Mouse (Mus musculus): Measurements from ENCODE around the gene Gchfr. TPM values are rescaled to one million over a fixed set of nuclear protein-coding genes. Genes with fewer than 3 reads are reported as not detected.
A peak's percentile ranks its signal among the peaks of the same experiment; 100 is the strongest.

Gchfr gene
- polyA plus RNA-seq (2015; fragmentation: Nextera tagmentation; extraction: Ambion mirVana), result 5.3 and 7.9 TPM in 2 replicates

DNA sequence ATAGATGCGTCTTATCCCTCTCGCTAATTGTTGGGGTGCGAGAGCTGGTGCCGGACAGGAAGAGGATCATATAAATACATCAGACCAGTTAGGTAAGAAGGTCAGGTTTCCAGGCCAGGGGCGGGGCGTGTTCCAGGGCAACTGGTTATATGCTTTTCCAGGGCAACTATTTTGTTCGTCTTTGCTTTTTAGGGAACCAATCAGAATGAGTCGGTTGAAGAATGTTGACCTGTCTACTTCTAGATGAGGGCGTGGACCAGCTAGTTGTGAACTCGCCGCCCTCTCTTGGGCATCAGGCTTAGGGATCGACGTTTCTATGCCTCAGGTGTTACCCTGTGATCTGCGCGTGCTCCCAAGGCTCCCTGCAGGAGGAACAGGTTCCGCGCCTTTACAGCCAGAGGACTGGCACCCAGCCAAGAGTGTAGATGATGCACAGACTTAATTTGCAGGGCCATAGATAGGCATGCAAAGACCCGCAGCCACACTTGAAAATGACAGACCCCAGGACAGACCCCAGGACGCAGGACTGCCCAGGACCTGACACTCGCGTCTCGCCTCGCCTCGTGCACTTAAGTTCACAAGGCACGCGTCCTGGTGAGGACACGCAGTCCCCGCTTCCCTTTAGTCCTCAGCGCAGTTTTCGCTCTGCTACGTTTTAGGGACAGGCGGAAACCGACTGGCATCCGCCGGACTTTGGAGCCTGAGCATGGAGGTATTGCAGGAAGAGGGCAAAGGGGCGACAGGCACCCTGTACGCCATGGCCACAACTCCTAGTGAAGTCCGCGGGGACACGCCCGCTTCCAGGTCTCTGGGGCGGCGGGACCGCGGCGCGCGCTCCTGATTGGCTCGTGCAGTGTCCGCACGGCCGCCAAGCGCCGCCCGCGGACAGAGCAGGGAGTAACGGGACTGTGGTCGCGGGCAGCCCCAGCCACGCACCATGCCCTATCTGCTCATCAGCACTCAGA is at the start of gene Gchfr:
Gene Gchfr (plus strand): TSS at position 873 of the 965 bp plus-strand sequence.
- Histone ChIP-seq H3K4me1 (peaks cover 24% of the 10 kb centered on the region), H3K4me2 (peak within 1 kb of the TSS; percentile 98), H3K4me3 (peak within 1 kb of the TSS; percentile 65), H3K27me3 (replicated peaks) (peaks cover 66% of the 10 kb centered on the region), H3K36me3 (0 out of 2 replicates have a peak, but pooled peaks cover 4% of the 10 kb centered on the region), H3K9ac (peak within 1 kb of the TSS; percentile 80), H3K9me3 (no peaks in the 10 kb centered on the region), H3K27ac (replicated peaks) (no peak within 1 kb of the TSS)
- under 1% methylated on average over 60 of the region's 60 CpGs for WGBS
- peak; percentile 55 for ATAC-seq (ENCODE audit: extremely low read depth, insufficient number of reproducible peaks, low FRiP score, low TSS enrichment)

DNA sequence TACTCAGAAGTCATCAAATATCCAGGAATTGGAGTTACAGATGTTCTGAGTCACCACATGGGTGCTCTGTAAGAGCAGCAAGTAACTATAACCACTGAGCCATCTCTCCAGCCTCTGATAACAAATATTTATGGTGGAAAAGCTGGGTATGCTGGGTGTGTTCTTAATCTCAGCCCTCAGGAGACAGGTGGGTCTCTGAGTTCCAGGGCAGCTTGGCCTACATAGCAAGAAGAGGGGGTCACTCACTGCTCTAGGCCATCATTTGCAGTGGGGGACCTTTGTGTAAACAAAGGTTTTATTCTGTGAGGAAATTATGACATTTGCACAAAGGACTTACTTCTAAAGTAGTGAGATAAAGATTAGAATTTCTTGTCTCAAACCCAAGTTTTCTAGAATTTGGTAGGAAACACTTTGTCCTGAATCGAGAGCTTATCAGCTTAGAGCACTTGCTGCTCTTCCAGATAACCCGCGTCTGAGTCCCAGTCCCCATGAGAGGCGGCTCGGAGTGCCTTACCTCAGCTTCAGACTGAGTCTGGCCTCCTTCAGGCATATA is 31.2 kb upstream of the Gchfr start:
- no peaks in the 10 kb centered on the region for H3K27me3 ChIP-seq (replicated peaks)
- no peak overlapping the region for H3K9ac ChIP-seq
- H3K9me3 ChIP-seq, result no peaks in the 10 kb centered on the region
- peaks cover 96% of the 10 kb centered on the region for H3K36me3 ChIP-seq
- no peak overlapping the region for H3K4me2 ChIP-seq
- H3K4me3 ChIP-seq, result no peak overlapping the region
- H3K27ac ChIP-seq (replicated peaks), result no peak overlapping the region
- peaks cover 5% of the 10 kb centered on the region; the same call in 1 of the 2 replicates for H3K4me1 ChIP-seq
- 27% methylated on average over 5 of the region's 5 CpGs for WGBS
- ATAC-seq (ENCODE audit: extremely low read depth, insufficient number of reproducible peaks, low FRiP score, low TSS enrichment), result no peak

DNA sequence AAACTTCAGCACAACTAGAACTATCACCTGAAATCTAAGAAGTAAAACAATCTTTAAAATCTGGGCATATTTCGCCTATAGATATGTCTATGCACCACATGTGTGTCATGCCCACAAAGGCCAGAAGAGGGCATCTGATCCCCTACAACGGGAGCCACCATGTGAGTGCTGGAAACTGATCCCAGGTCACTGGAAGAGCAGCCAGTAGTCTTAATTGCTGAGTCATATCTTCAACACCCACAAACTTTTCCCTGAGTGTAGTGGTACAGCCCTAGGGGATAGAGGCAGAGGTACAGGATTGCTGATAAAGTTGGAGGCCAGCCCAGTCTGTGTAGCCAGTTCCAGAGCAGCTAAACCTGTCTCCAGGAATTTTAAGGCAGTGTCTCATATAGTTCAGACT is 22.4 kb upstream of the Gchfr start:
- H3K9ac ChIP-seq, result no peak overlapping the region
- no peak overlapping the region for H3K4me2 ChIP-seq
- ATAC-seq (ENCODE audit: extremely low read depth, insufficient number of reproducible peaks, low FRiP score, low TSS enrichment), result no peak
- H3K27me3 ChIP-seq (replicated peaks), result no peaks in the 10 kb centered on the region
- H3K9me3 ChIP-seq, result peaks cover 3% of the 10 kb centered on the region; the same call in 1 of the 2 replicates
- no peak overlapping the region for H3K4me3 ChIP-seq
- peaks cover 98% of the 10 kb centered on the region for H3K36me3 ChIP-seq
- H3K27ac ChIP-seq (replicated peaks), result no peak overlapping the region
- WGBS, result 87% methylated on average over 2 of the region's 2 CpGs
- H3K4me1 ChIP-seq, result no peaks in the 10 kb centered on the region

DNA sequence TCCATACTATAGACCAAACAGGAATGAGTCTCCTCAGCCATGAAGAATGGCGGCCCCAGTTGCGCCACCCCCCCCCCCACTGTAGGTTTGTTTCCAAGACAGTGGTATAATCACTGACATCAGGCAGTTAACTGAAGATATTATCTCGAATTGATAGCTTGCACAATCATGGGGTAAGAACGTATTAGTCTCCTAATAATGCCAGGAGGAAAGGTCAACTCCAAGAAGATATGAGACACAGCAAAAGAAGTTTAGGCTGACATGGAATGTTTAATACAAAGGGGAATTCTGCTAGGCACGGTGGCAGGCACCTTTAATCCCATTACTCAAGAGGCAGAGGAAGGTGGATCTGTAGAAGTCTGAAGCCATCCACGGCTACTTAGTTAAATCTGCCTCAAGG is 21.1 kb upstream of the Gchfr start:
- Histone ChIP-seq H3K4me3 (no peak overlapping the region), H3K9me3 (peaks cover 3% of the 10 kb centered on the region; the same call in 1 of the 2 replicates), H3K4me2 (no peak overlapping the region), H3K27ac (replicated peaks) (no peak overlapping the region), H3K36me3 (peaks cover 98% of the 10 kb centered on the region), H3K9ac (no peak overlapping the region), H3K4me1 (no peaks in the 10 kb centered on the region), H3K27me3 (replicated peaks) (no peaks in the 10 kb centered on the region)
- WGBS, result 83% methylated on average over 6 of the region's 6 CpGs
- ATAC-seq (ENCODE audit: extremely low read depth, insufficient number of reproducible peaks, low FRiP score, low TSS enrichment), result no peak

DNA sequence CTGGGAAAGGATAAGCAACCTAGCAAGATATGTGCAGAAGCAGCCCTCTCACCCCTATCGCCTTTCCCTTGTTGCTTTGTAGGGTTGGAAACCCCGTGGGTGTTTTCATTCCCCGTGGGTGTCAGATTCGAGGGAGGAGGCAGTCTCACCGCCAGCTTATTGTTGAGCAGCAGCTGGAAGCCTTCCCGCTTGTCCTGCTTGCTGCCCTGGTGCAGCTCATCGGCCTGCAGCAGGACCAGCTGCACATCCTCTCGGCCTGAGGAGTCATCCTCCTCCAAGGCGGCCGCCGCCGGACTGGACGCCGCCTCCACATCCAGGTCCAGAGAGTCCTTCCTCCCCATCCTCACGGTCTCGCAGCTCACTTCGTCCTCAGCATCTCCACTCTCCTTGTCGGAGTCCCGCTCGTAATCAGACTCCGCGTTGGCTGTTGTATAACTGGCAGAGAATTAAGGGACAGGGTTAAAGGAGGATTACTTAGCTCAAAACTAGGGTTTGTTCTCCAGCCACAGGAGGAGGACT is 20.4 kb upstream of the Gchfr start:
- ATAC-seq (ENCODE audit: extremely low read depth, insufficient number of reproducible peaks, low FRiP score, low TSS enrichment), result no peak
- Histone ChIP-seq H3K36me3 (peaks cover 98% of the 10 kb centered on the region), H3K9ac (no peak overlapping the region), H3K27ac (replicated peaks) (no peak overlapping the region), H3K27me3 (replicated peaks) (no peaks in the 10 kb centered on the region), H3K9me3 (peaks cover 3% of the 10 kb centered on the region; the same call in 1 of the 2 replicates), H3K4me1 (peaks cover 2% of the 10 kb centered on the region), H3K4me2 (no peak overlapping the region), H3K4me3 (no peak overlapping the region)
- 72% methylated on average over 22 of the region's 22 CpGs for WGBS

DNA sequence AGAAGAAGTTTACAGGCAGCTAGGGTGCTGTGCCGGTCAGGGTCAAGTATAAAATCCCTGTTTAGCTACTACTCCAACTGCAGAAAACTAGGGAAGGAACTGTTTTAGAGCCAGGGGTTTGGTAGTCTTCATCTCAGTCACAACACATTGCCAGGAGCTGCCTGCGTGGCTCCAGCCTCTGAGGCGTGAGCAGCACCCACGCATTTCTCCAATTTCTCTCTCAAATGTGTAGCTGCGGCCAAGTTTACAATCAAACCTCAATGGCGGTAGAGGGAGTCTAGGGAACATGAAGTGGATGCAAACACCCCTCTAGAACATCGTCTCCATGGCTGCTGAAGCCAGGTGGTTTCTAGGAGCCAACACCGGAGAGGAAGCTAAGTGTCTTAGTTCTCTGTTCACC is 19.8 kb upstream of the Gchfr start:
- no peak for ATAC-seq (ENCODE audit: extremely low read depth, insufficient number of reproducible peaks, low FRiP score, low TSS enrichment)
- H3K27me3 ChIP-seq (replicated peaks), result no peaks in the 10 kb centered on the region
- H3K4me2 ChIP-seq, result no peak overlapping the region
- WGBS, result 86% methylated on average over 8 of the region's 8 CpGs
- no peak overlapping the region for H3K4me3 ChIP-seq
- no peak overlapping the region for H3K9ac ChIP-seq
- peaks cover 6% of the 10 kb centered on the region for H3K4me1 ChIP-seq
- H3K36me3 ChIP-seq, result peaks cover 98% of the 10 kb centered on the region
- H3K9me3 ChIP-seq, result peaks cover 3% of the 10 kb centered on the region; the same call in 1 of the 2 replicates
- H3K27ac ChIP-seq (replicated peaks), result no peak overlapping the region; the same call in 1 of the 2 replicates

DNA sequence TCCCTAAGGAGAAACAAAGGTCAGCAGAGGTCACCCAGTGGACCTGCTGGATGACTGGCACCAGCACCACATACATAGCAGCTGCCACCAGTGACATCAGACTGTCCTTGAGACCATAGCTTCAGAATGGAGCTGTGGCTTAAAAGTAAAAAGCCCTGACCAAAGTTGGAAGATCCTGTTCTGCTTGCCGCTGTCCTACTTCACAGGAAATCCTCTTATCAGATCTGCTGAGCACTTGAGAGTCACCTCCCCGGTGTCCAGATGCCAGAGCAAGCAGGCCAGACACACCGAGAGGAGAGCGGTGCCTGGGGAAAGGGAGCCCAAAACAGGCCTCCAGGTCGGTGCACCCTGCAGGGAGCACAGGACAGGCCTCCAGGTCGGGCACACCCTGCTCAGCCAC is 15.3 kb upstream of the Gchfr start:
- peaks cover 24% of the 10 kb centered on the region for H3K4me1 ChIP-seq
- H3K9me3 ChIP-seq, result no peaks in the 10 kb centered on the region
- no peak for ATAC-seq (ENCODE audit: extremely low read depth, insufficient number of reproducible peaks, low FRiP score, low TSS enrichment)
- 0 out of 2 replicates have a peak overlapping the region, but pooled peaks have one; percentile 2 for H3K4me2 ChIP-seq
- no peaks in the 10 kb centered on the region for H3K27me3 ChIP-seq (replicated peaks)
- H3K36me3 ChIP-seq, result peaks cover 72% of the 10 kb centered on the region
- 33% methylated on average over 6 of the region's 6 CpGs for WGBS
- 0 out of 2 replicates have a peak overlapping the region, but pooled peaks have one; percentile 47 for H3K9ac ChIP-seq
- H3K27ac ChIP-seq (replicated peaks), result no peak overlapping the region
- no peak overlapping the region for H3K4me3 ChIP-seq

DNA sequence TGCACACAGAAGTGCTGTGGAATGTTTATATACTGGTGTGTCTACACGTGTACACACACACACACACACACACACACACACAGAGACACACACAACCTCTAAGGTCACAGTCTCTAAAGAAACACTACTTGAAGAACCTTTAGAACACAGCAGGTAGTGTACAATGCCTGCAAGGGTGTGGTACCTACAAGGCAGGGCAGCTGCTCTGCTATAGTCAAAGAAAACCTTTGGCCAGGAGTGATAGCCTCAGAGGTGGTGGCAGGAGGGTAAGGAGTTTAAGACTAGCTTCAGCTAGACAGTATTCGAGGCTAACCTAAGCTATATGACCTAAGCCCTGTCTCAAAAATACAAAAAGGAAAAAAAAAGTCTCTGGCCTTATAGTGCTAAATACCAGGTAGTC is 12.9 kb upstream of the Gchfr start:
- H3K9me3 ChIP-seq, result no peaks in the 10 kb centered on the region
- H3K4me2 ChIP-seq, result peak overlapping the region; percentile 95
- peaks cover 28% of the 10 kb centered on the region for H3K4me1 ChIP-seq
- no peak overlapping the region; the same call in 1 of the 2 replicates for H3K9ac ChIP-seq
- 67% methylated on average over 2 of the region's 2 CpGs for WGBS
- ATAC-seq (ENCODE audit: extremely low read depth, insufficient number of reproducible peaks, low FRiP score, low TSS enrichment), result no peak
- peak overlapping the region; percentile 24; the same call in 1 of the 2 replicates for H3K27ac ChIP-seq (replicated peaks)
- H3K27me3 ChIP-seq (replicated peaks), result no peaks in the 10 kb centered on the region
- H3K4me3 ChIP-seq, result peak overlapping the region; percentile 99; the same call in 1 of the 2 replicates
- peaks cover 48% of the 10 kb centered on the region for H3K36me3 ChIP-seq

DNA sequence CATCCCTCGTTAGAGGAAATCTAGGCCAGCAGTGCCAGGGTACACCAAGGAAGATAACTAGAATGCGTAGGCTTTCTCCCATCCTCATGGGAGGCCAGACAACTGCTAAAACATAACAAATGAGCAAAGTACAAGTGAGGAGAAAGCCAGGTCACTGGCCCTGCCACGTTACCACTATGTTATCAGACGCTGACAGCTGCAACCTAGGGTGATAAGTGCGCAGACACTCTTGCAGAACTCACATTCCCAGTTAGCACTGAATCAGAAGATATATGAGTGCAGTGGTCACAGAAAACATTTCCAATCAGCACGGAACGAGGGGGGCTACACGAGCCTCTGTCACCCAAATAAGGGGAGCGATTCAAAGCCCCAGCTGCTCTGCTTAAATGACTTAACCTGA is 12.2 kb upstream of the Gchfr start:
- Histone ChIP-seq H3K4me1 (peaks cover 28% of the 10 kb centered on the region), H3K36me3 (peaks cover 41% of the 10 kb centered on the region), H3K9ac (peak overlapping the region; percentile 96), H3K27me3 (replicated peaks) (no peaks in the 10 kb centered on the region), H3K27ac (replicated peaks) (peak overlapping the region; percentile 24), H3K4me2 (peak overlapping the region; percentile 95), H3K9me3 (no peaks in the 10 kb centered on the region), H3K4me3 (peak overlapping the region; percentile 99)
- no peak for ATAC-seq (ENCODE audit: extremely low read depth, insufficient number of reproducible peaks, low FRiP score, low TSS enrichment)
- WGBS, result 22% methylated on average over 9 of the region's 9 CpGs

DNA sequence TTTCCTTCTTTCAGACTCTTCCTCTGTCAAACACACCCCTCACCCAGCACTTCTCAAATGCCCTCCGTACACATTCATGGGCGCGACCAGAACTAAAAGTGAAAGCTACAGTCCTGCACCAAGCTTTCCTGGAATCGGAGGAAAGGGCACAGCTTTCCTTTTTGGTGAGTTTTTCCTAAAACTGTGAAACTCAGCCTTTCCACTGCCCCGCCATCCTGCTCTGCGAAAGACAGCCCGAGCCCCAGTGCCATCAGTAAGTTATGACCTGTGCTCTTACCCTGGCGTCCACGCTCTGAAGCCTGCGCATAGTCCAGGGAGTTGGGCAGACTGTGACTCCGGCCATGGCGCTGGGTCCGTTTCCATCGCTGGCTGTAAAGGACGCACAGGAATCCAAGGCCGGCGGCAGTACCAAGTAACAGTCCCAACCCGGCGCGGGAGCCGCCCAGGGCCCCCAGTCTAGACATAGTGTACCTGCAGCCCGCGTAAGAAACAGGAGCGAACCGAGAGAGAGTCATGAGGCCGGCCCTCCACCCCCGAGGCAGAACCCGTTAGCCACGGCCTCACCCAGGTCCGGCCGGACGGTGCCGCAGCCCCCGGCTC is 11.4 kb upstream of the Gchfr start:
- peak overlapping the region; percentile 99 for H3K4me3 ChIP-seq
- H3K4me1 ChIP-seq, result peaks cover 31% of the 10 kb centered on the region
- no peak; the same call in 1 of the 2 replicates for ATAC-seq (ENCODE audit: extremely low read depth, insufficient number of reproducible peaks, low FRiP score, low TSS enrichment)

More for the DNA sequence above, 11.4 kb upstream of the Gchfr start:
- peak overlapping the region; percentile 95 for H3K4me2 ChIP-seq
- 2% methylated on average over 34 of the region's 34 CpGs for WGBS
- H3K36me3 ChIP-seq, result peaks cover 33% of the 10 kb centered on the region
- H3K9ac ChIP-seq, result peak overlapping the region; percentile 96
- peak overlapping the region; percentile 74 for H3K27ac ChIP-seq (replicated peaks)
- no peaks in the 10 kb centered on the region for H3K27me3 ChIP-seq (replicated peaks)
- H3K9me3 ChIP-seq, result no peaks in the 10 kb centered on the region

Measured in heart, embryonic 13.5 days (tissue).